Mouse (Mus musculus) WW6 (cell line): Measurements from ENCODE around the gene Timm10b.

ENCODE experiments used
- DNase-seq: peaks from one replicate; pipeline ENCODE4 v3.0.0-alpha.2; 2013; ENCODE audit warnings: low read depth, low spot score

Timm10b gene

GRCm38 (mm10) chr7:105640894-105641255 lies 1.0 kb downstream of the Timm10b start:
- no peak for DNase-seq

GRCm38 (mm10) chr7:105641936-105642335 lies 2.1 kb downstream of the Timm10b start:
- DNase-seq, result no peak

DNA sequence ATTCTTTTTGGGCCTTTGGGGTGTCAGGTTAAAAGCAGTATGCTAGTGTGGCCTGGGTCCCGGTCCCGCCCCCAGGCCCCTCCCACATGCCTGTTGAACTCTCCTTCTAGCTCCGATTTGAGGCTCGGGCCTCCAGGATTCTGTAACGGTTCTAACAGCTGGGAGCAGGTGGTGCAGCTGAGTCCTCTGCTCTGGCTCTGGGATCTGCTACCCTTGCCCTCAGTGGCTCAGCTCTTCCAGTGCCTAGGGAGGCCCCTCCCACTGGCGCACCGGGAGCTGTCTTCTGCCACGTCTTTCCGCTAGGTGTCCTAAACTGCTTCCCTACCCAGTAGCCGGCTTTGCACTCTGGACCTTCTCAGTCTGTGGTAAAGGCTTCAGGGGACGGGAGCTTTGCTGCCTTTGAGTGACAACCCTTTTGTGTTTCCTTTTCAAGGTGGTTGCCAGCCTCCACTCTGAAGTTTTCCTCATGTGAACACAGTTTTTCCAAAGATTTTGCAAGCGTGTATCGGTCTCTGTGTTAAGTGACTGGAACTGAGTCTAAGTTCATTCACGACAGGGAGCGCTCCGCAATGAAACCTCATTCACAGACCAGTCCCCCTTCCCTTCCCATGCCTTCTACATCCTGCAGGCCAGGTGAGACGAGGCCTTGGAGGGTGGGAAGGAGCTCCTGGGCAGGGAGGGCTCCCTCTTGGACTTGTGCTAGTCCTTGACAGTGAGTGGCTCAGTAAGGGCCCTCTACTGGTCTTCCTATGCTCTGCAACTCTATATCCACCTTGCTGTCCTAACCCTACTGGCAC lies 11.0 kb downstream of the Timm10b start, which contains the start of gene Dnhd1:
Gene Dnhd1 (plus strand): TSS at position 189 of the 797 bp plus-strand sequence.
- DNase-seq, result no peak

GRCm38 (mm10) chr7:105685541-105686197 lies 45.8 kb downstream of the Timm10b start:
- peak; percentile 29 for DNase-seq

GRCm38 (mm10) chr7:105690875-105691274 lies 51.0 kb downstream of the Timm10b start:
- DNase-seq, result no peak
